Mouse (Mus musculus): ENCODE data around the gene Cdk19. TPM values are rescaled to one million over a fixed set of nuclear protein-coding genes. Genes with fewer than 3 reads are reported as not detected.

The Cdk19 gene
- total and polyA plus RNA-seq, 3 experiments: 7.8 to 47.2 (median 29.1) TPM

GRCm38 (mm10) chr10:40524991-40525390 lies 185.6 kb downstream of the Cdk19 start:
- Histone ChIP-seq H3K4me1 (ENCODE audit: insufficient read depth, low read depth, low read length) (peaks cover 52% of the 10 kb centered on the region), H3K36me3 (replicated peaks) (no peaks in the 10 kb centered on the region), H3K27me3 (ENCODE audit: insufficient read depth, low read length) (no peaks in the 10 kb centered on the region; the same call in 1 of the 2 replicates), H3K4me3 (ENCODE audit: low read depth, low read length) (no peak overlapping the region), H3K9me3 (replicated peaks) (no peaks in the 10 kb centered on the region)
- TF ChIP-seq POLR2AphosphoS5 (IDR thresholded peaks at IDR 0.05; ENCODE audit: insufficient replicate concordance, low read depth, low read length) (no peak), CTCF (IDR thresholded peaks at IDR 0.05; ENCODE audit: low read depth, low read length) (peak; percentile 59)
- DNase-seq (ENCODE audit: low spot score): peak; percentile 39
- ATAC-seq (ENCODE audit: extremely low read depth, insufficient number of reproducible peaks, low FRiP score, poor library complexity, severe bottlenecking): no peak

- TF ChIP-seq GATA1 (IDR thresholded peaks at IDR 0.05; ENCODE audit: borderline replicate concordance, low read length) (no peak), TAL1 (conservative IDR thresholded peaks at IDR 0.05; ENCODE audit: low read depth, low read length) (no peak), CTCF (IDR thresholded peaks at IDR 0.05; ENCODE audit: low read depth, low read length) (no peak), GATA2 (IDR thresholded peaks at IDR 0.05; ENCODE audit: borderline replicate concordance, low read depth, low read length) (no peak), POLR2AphosphoS5 (IDR thresholded peaks at IDR 0.05; ENCODE audit: insufficient replicate concordance, low read depth, low read length) (no peak)
- Histone ChIP-seq H3K4me1 (ENCODE audit: insufficient read depth, low read depth, low read length) (peaks cover 56% of the 10 kb centered on the region), H3K4me3 (ENCODE audit: low read depth, low read length) (peak overlapping the region; percentile 7; the same call in 1 of the 2 replicates), H3K36me3 (replicated peaks) (no peaks in the 10 kb centered on the region), H3K27me3 (ENCODE audit: insufficient read depth, low read length) (no peaks in the 10 kb centered on the region; the same call in 1 of the 2 replicates), H3K9me3 (replicated peaks) (no peaks in the 10 kb centered on the region)
- no peak for DNase-seq (ENCODE audit: low spot score)
- ATAC-seq (ENCODE audit: extremely low read depth, insufficient number of reproducible peaks, low FRiP score, poor library complexity, severe bottlenecking): no peak
Observed at GRCm38 (mm10) chr10:40525616-40526155, 186.3 kb downstream of the Cdk19 start.

- no peak for ATAC-seq (ENCODE audit: extremely low read depth, insufficient number of reproducible peaks, low FRiP score, poor library complexity, severe bottlenecking)
- DNase-seq (ENCODE audit: low spot score): no peak
- Histone ChIP-seq H3K4me1 (ENCODE audit: insufficient read depth, low read depth, low read length) (peaks cover 56% of the 10 kb centered on the region), H3K4me3 (ENCODE audit: low read depth, low read length) (no peak overlapping the region), H3K27me3 (ENCODE audit: insufficient read depth, low read length) (no peaks in the 10 kb centered on the region; the same call in 1 of the 2 replicates), H3K36me3 (replicated peaks) (no peaks in the 10 kb centered on the region), H3K9me3 (replicated peaks) (peaks cover 2% of the 10 kb centered on the region; the same call in 1 of the 2 replicates)
- TF ChIP-seq GATA1 (IDR thresholded peaks at IDR 0.05; ENCODE audit: borderline replicate concordance, low read length): no peak
- TF ChIP-seq CTCF (IDR thresholded peaks at IDR 0.05; ENCODE audit: low read depth, low read length): no peak
- TF ChIP-seq TAL1 (conservative IDR thresholded peaks at IDR 0.05; ENCODE audit: low read depth, low read length): no peak
- TF ChIP-seq GATA2 (IDR thresholded peaks at IDR 0.05; ENCODE audit: borderline replicate concordance, low read depth, low read length): no peak
- TF ChIP-seq POLR2AphosphoS5 (IDR thresholded peaks at IDR 0.05; ENCODE audit: insufficient replicate concordance, low read depth, low read length): no peak
Observed at GRCm38 (mm10) chr10:40526301-40526761, 187.0 kb downstream of the Cdk19 start.

- Histone ChIP-seq H3K27me3 (ENCODE audit: insufficient read depth, low read length) (no peaks in the 10 kb centered on the region; the same call in 1 of the 2 replicates), H3K4me1 (ENCODE audit: insufficient read depth, low read depth, low read length) (peaks cover 56% of the 10 kb centered on the region), H3K4me3 (ENCODE audit: low read depth, low read length) (no peak overlapping the region), H3K36me3 (replicated peaks) (no peaks in the 10 kb centered on the region), H3K9me3 (replicated peaks) (peaks cover 9% of the 10 kb centered on the region)
- TF ChIP-seq TAL1 (conservative IDR thresholded peaks at IDR 0.05; ENCODE audit: low read depth, low read length) (no peak), CTCF (IDR thresholded peaks at IDR 0.05; ENCODE audit: low read depth, low read length) (no peak), GATA2 (IDR thresholded peaks at IDR 0.05; ENCODE audit: borderline replicate concordance, low read depth, low read length) (no peak), POLR2AphosphoS5 (IDR thresholded peaks at IDR 0.05; ENCODE audit: insufficient replicate concordance, low read depth, low read length) (no peak), GATA1 (IDR thresholded peaks at IDR 0.05; ENCODE audit: borderline replicate concordance, low read length) (no peak)
- no peak for ATAC-seq (ENCODE audit: extremely low read depth, insufficient number of reproducible peaks, low FRiP score, poor library complexity, severe bottlenecking)
- DNase-seq (ENCODE audit: low spot score): no peak
Observed at GRCm38 (mm10) chr10:40526986-40527385, 187.6 kb downstream of the Cdk19 start.

- TF ChIP-seq POLR2AphosphoS5 (IDR thresholded peaks at IDR 0.05; ENCODE audit: insufficient replicate concordance, low read depth, low read length) (no peak), CTCF (IDR thresholded peaks at IDR 0.05; ENCODE audit: low read depth, low read length) (no peak), GATA1 (IDR thresholded peaks at IDR 0.05; ENCODE audit: borderline replicate concordance, low read length) (no peak), TAL1 (conservative IDR thresholded peaks at IDR 0.05; ENCODE audit: low read depth, low read length) (no peak), GATA2 (IDR thresholded peaks at IDR 0.05; ENCODE audit: borderline replicate concordance, low read depth, low read length) (no peak)
- Histone ChIP-seq H3K9me3 (replicated peaks) (peaks cover 10% of the 10 kb centered on the region), H3K36me3 (replicated peaks) (no peaks in the 10 kb centered on the region), H3K4me1 (ENCODE audit: insufficient read depth, low read depth, low read length) (peaks cover 56% of the 10 kb centered on the region), H3K4me3 (ENCODE audit: low read depth, low read length) (no peak overlapping the region; the same call in 1 of the 2 replicates), H3K27me3 (ENCODE audit: insufficient read depth, low read length) (no peaks in the 10 kb centered on the region)
- DNase-seq (ENCODE audit: low spot score) (no peak), ATAC-seq (ENCODE audit: extremely low read depth, insufficient number of reproducible peaks, low FRiP score, poor library complexity, severe bottlenecking) (no peak)
Observed at GRCm38 (mm10) chr10:40527573-40527972, 188.2 kb downstream of the Cdk19 start.

GRCm38 (mm10) chr10:40528668-40529067 lies 189.3 kb downstream of the Cdk19 start:
- TF ChIP-seq TAL1 (conservative IDR thresholded peaks at IDR 0.05; ENCODE audit: low read depth, low read length) (no peak), GATA2 (IDR thresholded peaks at IDR 0.05; ENCODE audit: borderline replicate concordance, low read depth, low read length) (no peak), CTCF (IDR thresholded peaks at IDR 0.05; ENCODE audit: low read depth, low read length) (no peak), GATA1 (IDR thresholded peaks at IDR 0.05; ENCODE audit: borderline replicate concordance, low read length) (no peak), POLR2AphosphoS5 (IDR thresholded peaks at IDR 0.05; ENCODE audit: insufficient replicate concordance, low read depth, low read length) (no peak)
- no peak for ATAC-seq (ENCODE audit: extremely low read depth, insufficient number of reproducible peaks, low FRiP score, poor library complexity, severe bottlenecking)
- peaks cover 56% of the 10 kb centered on the region for H3K4me1 ChIP-seq (ENCODE audit: insufficient read depth, low read depth, low read length)
- H3K36me3 ChIP-seq (replicated peaks): no peaks in the 10 kb centered on the region
- DNase-seq (ENCODE audit: low spot score): no peak
- peak overlapping the region; percentile 55; the same call in 1 of the 2 replicates for H3K4me3 ChIP-seq (ENCODE audit: low read depth, low read length)
- no peaks in the 10 kb centered on the region for H3K27me3 ChIP-seq (ENCODE audit: insufficient read depth, low read length)
- H3K9me3 ChIP-seq (replicated peaks): peaks cover 10% of the 10 kb centered on the region
